Mouse (Mus musculus) gastrocnemius, postnatal 36 days (tissue): Measurements from ENCODE around the gene Bglap. TPM values are rescaled to one million over a fixed set of nuclear protein-coding genes. Genes with fewer than 3 reads are reported as not detected.
"Not testable (repeated sequence)": the region's sequence is repeated elsewhere in the genome, so short reads cannot be mapped to it uniquely, and the experiment has no call there.

Experiments used
- DNase-seq, 2 experiments: peaks; one replicate each; pipeline ENCODE4 v3.0.0; 2022
- intact Hi-C: fragments of 180-260 bp; cut with DNase I; formaldehyde crosslinking; loops from one replicate; pipeline ENCODE4 v1.15.1; 2025
- total RNA-seq, 2 experiments: library from RNA; stranded (reverse); gene quantifications; 2 replicates each; pipeline ENCODE4 v1.2.3; 2021

Bglap gene
- total RNA-seq, 2 experiments from 2014 or later: not detected

DNA sequence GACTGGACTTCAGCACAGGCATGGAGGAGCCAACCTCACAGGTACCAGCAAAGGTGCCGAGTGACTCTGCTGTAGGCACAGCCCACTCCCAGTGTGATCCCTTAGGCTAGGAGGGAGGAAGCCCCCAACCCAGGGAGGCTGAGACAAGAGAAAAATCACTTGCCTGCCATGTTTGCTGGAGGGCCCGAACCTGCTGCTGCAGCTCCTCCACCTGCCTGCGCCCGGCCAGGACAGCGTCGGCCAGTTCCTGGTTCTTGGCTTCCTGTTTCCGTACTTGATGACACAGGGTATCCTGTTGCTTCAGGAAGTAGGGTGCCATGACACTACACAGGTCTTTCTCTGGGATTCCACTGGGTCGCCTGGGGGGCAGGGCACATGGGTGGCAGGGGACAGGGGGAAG lies 11.5 kb upstream of the Bglap start:
- intact Hi-C loops: no loop called here
- DNase-seq: no peak

DNA sequence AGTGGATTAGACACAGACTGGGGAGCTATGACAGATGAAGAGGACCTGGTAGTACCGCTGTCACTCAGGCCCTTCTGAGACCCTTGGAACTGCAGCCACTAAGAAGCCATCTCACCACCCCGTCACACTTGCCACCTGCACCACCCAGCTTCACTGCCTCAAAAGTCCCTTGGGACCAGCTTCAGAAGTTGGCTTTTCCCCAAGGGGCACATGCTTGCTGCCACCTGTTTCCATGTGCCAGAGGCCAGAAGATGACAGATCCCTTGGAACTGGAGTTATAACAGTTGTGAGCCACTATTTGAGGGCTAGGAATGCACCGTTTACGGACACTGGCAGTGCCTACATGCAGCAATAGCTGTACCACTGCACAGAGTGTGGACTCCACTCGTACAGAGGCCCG lies 11.0 kb upstream of the Bglap start:
- DNase-seq: no peak
- intact Hi-C loops: no loop called here

- DNase-seq: no peak
- intact Hi-C loops: no loop called here
Measured at GRCm38 (mm10) chr3:88393776-88394375, 9.6 kb upstream of the Bglap start.

GRCm38 (mm10) chr3:88382383-88382782 lies 1.9 kb downstream of the Bglap start:
- intact Hi-C loops: not testable (repeated sequence)

GRCm38 (mm10) chr3:88381389-88382315 lies 2.6 kb downstream of the Bglap start:
- DNase-seq, intact Hi-C loops: not testable (repeated sequence)

More at GRCm38 (mm10) chr3:88382383-88382782, 1.9 kb downstream of the Bglap start:
- not testable (repeated sequence) for DNase-seq

DNA sequence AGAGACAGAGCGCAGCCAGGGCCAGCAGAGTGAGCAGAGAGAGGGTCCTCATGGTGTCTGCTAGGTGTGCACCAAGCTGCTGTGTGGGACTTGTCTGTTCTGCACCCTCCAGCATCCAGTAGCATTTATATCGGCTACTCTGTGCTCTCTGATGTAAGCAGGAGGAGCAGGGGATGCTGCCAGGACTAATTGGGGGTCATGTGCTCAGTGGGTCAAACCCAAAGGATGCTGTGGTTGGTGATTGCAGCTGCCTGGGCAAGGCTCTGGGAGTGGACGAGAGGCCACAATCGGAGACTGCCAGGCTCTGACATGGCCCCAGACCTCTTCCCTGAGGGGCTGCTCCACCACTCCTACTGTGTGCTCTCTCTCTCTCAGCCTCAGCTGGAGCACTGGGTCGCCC lies 5.7 kb downstream of the Bglap start, which contains the start of gene Bglap2:
TSS of gene Bglap2 (minus strand) at position 101 of the 400 bp plus-strand sequence.
- DNase-seq, intact Hi-C loops: not testable (repeated sequence)

DNA sequence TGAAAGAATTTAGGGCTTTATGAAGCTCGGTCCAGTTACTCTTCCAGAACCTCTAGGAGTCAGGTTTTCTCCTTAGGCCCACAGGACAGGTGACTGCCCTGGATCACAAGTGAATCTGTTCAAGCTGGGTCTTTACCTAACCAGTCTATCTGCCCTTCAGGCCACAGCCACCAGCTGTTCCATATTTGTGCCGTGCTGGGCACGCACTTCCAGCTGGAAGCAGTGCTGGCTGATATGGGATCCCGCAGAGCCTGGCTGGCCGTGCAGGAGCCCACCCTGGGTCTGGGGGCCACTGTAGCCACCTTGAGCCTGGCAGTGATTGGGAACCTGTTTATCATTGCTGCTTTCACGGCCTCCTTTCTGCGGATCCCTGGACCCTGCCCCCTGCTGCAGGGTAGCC lies 7.6 kb downstream of the Bglap start:
- DNase-seq, intact Hi-C loops: not testable (repeated sequence)

DNA sequence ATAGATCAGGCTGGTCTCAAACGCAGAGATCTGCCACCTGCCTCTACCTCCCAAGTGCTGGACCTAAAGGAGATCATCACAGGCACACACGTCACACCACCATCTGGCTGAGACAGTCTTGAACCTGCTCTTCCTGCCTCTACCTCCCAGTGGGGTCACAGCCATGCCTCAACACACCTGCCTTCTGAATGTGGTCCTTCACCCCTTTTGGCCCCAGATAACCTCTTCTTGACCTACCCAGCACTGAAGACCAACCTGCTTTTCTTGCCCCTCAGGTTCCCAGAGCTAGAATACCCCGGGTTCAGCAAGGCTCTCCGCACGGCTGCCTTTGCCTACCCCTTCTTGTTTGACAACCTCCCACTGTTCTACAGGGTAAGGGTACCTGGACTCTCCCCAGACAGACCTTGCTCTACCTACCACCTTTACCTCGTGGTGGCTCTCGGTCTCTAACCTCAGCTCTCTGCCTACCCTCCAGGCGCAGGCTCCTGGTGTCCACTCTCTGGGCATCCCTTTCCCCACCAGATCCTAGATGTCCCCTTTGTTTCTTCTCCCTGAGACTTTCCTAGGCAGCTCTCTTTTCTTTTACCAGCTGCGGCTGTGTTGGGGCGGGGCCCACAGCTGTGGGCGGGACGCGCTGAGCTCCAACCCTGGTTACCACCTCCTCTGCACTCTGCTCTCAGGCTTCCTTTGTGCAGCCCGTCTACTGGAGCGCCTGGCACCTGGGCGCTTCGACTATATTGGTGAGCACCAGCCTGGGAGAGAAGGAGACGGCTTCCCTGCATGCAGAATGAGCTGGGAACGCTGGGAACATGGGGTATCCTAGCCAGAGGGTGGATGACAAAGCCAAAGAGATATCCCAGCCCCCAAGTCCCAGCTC lies 8.3 kb downstream of the Bglap start:
- intact Hi-C loops, DNase-seq: not testable (repeated sequence)

DNA sequence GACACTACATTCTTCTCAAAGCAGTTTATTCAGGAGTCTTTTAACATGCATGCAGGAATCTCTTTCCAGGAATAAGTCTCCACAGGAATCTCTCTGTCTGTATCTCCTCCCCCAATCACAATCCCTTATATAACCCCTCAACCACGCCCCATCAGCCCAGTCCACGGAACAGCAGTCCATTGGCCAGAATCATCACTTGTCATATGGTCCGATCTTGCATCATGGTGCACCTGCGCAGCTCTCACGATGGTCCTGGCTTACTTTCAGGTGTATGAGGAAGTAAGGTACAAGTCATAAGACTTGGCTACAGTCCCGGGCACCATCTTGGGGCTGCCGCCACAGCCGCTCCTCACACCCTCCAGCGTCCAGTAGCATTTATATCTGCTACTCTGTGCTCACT lies 11.6 kb downstream of the Bglap start, which contains the start of gene Bglap3:
TSS of gene Bglap3 (minus strand) at position 101 of the 400 bp plus-strand sequence.
- intact Hi-C loops, DNase-seq: not testable (repeated sequence)

- peak in 1 of 2 experiments; percentile 34 for DNase-seq
- intact Hi-C loops: not testable (repeated sequence)
Measured at GRCm38 (mm10) chr3:88368511-88368910, 15.8 kb downstream of the Bglap start.

- DNase-seq, intact Hi-C loops: not testable (repeated sequence)
Measured at GRCm38 (mm10) chr3:88367517-88367916, 16.7 kb downstream of the Bglap start.

DNA sequence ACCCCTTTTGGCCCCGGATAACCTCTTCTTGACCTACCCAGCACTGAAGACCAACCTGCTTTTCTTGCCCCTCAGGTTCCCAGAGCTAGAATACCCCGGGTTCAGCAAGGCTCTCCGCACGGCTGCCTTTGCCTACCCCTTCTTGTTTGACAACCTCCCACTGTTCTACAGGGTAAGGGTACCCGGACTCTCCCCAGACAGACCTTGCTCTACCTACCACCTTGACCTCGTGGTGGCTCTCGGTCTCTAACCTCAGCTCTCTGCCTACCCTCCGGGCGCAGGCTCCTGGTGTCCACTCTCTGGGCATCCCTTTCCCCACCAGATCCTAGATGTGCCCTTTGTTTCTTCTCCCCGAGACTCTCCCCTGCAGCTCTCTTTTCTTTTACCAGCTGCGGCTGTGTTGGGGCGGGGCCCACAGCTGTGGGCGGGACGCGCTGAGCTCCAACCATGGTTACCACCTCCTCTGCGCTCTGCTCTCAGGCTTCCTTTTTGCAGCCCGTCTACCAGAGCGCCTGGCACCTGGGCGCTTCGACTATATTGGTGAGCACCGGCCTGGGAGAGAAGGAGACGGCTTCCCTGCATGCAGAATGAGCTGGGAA lies 17.3 kb downstream of the Bglap start:
- DNase-seq, intact Hi-C loops: not testable (repeated sequence)

- DNase-seq: no peak
- intact Hi-C loops: no loop called here
Measured at GRCm38 (mm10) chr3:88365705-88366361, 18.4 kb downstream of the Bglap start.

GRCm38 (mm10) chr3:88364337-88364736 lies 19.9 kb downstream of the Bglap start, which contains the start of gene Paqr6:
Gene Paqr6, plus strand, starts transcription at chr3:88364584.
- peak in 1 of 2 experiments; percentile 53 for DNase-seq
- intact Hi-C loops: no loop called here

DNA sequence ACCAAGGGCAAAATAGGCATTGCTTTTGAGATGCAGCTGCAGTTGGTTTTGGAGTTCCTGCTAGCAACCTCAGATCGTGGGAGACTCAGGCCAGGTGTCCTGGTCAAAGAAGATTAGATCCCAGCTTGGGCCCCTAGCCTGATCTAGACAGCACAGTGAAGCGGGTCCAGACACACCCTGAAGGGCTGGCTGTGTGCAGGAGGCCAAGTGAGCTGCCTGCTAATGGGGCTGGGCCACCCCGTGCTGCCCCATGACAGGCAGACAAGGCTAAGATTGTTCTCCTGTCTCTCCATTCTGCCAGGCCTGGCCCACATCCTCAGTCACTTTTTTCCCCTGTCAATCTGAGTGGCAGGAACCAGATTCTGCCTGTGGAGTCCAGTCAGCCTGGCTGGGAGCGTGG lies 20.6 kb downstream of the Bglap start:
- intact Hi-C loops: no loop called here
- DNase-seq: no peak

- intact Hi-C loops: no loop called here
- DNase-seq: no peak
Measured at GRCm38 (mm10) chr3:88361612-88362313, 22.5 kb downstream of the Bglap start.

GRCm38 (mm10) chr3:88361096-88361495 lies 23.2 kb downstream of the Bglap start:
- intact Hi-C loops: no loop called here
- no peak for DNase-seq

- intact Hi-C loops: no loop called here
- no peak for DNase-seq
Measured at GRCm38 (mm10) chr3:88359989-88360388, 24.3 kb downstream of the Bglap start.

GRCm38 (mm10) chr3:88359584-88359983 lies 24.7 kb downstream of the Bglap start:
- DNase-seq: no peak
- intact Hi-C loops: no loop called here
